Mouse (Mus musculus) neural tube, embryonic 12.5 days (tissue): ENCODE measurements at regions not wholly inside any gene's neighbourhood (a gene's known extent, or its start where the extent isn't known, plus 50 kb on each side); places are given as distances from the start of the nearest gene placed in this dataset.
A peak's percentile ranks its signal among the peaks of the same experiment; 100 is the strongest.

Experiments used
- ATAC-seq: fragments of 200-750 bp; cut with Nextera tagmentation; 2 replicates; pipeline ENCODE4 v1.8.0; 2017; ENCODE audit warnings: low read depth, mild to moderate bottlenecking, moderate TSS enrichment, moderate library complexity; ENCODE audit not compliant: low FRiP score
- H3K27ac ChIP-seq: fragments of 300-500 bp; sonication (generic); 2 replicates; pipeline ENCODE4 v1.5.1; 2016
- H3K27me3 ChIP-seq: fragments of 300-500 bp; sonication (generic); replicated peaks from 2 replicates; pipeline ENCODE4 v1.6.1; 2016; ENCODE audit warnings: mild to moderate bottlenecking
- H3K36me3 ChIP-seq: fragments of 300-500 bp; sonication (generic); 2 replicates; pipeline ENCODE4 v1.6.1; 2016; ENCODE audit warnings: mild to moderate bottlenecking
- H3K4me1 ChIP-seq: fragments of 300-500 bp; sonication (generic); 2 replicates; pipeline ENCODE4 v1.6.1; 2016
- H3K4me2 ChIP-seq: fragments of 300-500 bp; sonication (generic); replicated peaks from 2 replicates; pipeline ENCODE4 v1.6.1; 2016; ENCODE audit warnings: mild to moderate bottlenecking
- H3K4me3 ChIP-seq: fragments of 300-500 bp; sonication (generic); 2 replicates; pipeline ENCODE4 v1.5.1; 2016
- H3K9ac ChIP-seq: fragments of 300-500 bp; sonication (generic); 2 replicates; pipeline ENCODE4 v1.6.1; 2016; ENCODE audit warnings: mild to moderate bottlenecking
- H3K9me3 ChIP-seq: fragments of 300-500 bp; sonication (generic); 2 replicates; pipeline ENCODE4 v1.6.1; 2016; ENCODE audit warnings: mild to moderate bottlenecking
- WGBS: fragments of 180-500 bp; shearing (Covaris S2); methylation state at CpG from one replicate; pipeline ENCODE4 v1.1.7; 2016; 5-methylcytosine and 5-hydroxymethylcytosine counted together

GRCm38 (mm10) chr3:38178295-38178694 is 306.3 kb downstream of the Ankrd50 start:
- no peak for ATAC-seq
- Histone ChIP-seq H3K27ac (no peak overlapping the region), H3K9ac (no peak overlapping the region), H3K9me3 (no peaks in the 10 kb centered on the region), H3K4me1 (no peaks in the 10 kb centered on the region), H3K4me3 (no peak overlapping the region), H3K4me2 (no peak overlapping the region), H3K36me3 (no peaks in the 10 kb centered on the region), H3K27me3 (no peaks in the 10 kb centered on the region)

- H3K27ac ChIP-seq = no peak overlapping the region
- H3K9ac ChIP-seq = no peak overlapping the region
- H3K27me3 ChIP-seq = no peaks in the 10 kb centered on the region
- no peaks in the 10 kb centered on the region for H3K4me1 ChIP-seq
- WGBS = 90% methylated on average over 12 of the region's 12 CpGs
- no peaks in the 10 kb centered on the region for H3K9me3 ChIP-seq
- no peak for ATAC-seq
- no peak overlapping the region for H3K4me3 ChIP-seq
- no peaks in the 10 kb centered on the region for H3K36me3 ChIP-seq
- no peak overlapping the region for H3K4me2 ChIP-seq
Measured at GRCm38 (mm10) chr3:38175946-38176345, 308.7 kb downstream of the Ankrd50 start.

- Histone ChIP-seq H3K36me3 (no peaks in the 10 kb centered on the region), H3K4me3 (no peak overlapping the region), H3K4me2 (no peak overlapping the region), H3K9ac (no peak overlapping the region), H3K9me3 (no peaks in the 10 kb centered on the region), H3K27ac (no peak overlapping the region), H3K27me3 (no peaks in the 10 kb centered on the region), H3K4me1 (no peaks in the 10 kb centered on the region)
- no peak for ATAC-seq
- WGBS = 84% methylated on average over 8 of the region's 8 CpGs
Measured at GRCm38 (mm10) chr3:38174735-38175280, 309.8 kb downstream of the Ankrd50 start.

GRCm38 (mm10) chr3:38152408-38152807 is 332.2 kb downstream of the Ankrd50 start:
- Histone ChIP-seq H3K36me3 (no peaks in the 10 kb centered on the region), H3K9me3 (no peaks in the 10 kb centered on the region), H3K4me2 (no peak overlapping the region), H3K27ac (no peak overlapping the region), H3K4me3 (no peak overlapping the region), H3K4me1 (no peaks in the 10 kb centered on the region), H3K9ac (no peak overlapping the region), H3K27me3 (no peaks in the 10 kb centered on the region)
- no peak for ATAC-seq
- 96% methylated on average over 1 of the region's 1 CpGs for WGBS

- 88% methylated on average over 6 of the region's 6 CpGs for WGBS
- Histone ChIP-seq H3K9me3 (no peaks in the 10 kb centered on the region), H3K9ac (no peak overlapping the region), H3K27me3 (no peaks in the 10 kb centered on the region), H3K4me2 (no peak overlapping the region), H3K36me3 (no peaks in the 10 kb centered on the region), H3K4me3 (no peak overlapping the region), H3K27ac (no peak overlapping the region), H3K4me1 (no peaks in the 10 kb centered on the region)
- no peak for ATAC-seq
Measured at GRCm38 (mm10) chr3:38151821-38152220, 332.8 kb downstream of the Ankrd50 start.

- ATAC-seq = no peak
- H3K36me3 ChIP-seq = no peaks in the 10 kb centered on the region
- H3K27me3 ChIP-seq = no peaks in the 10 kb centered on the region
- 84% methylated on average over 2 of the region's 2 CpGs for WGBS
- H3K4me3 ChIP-seq = no peak overlapping the region
- H3K9ac ChIP-seq = no peak overlapping the region
- H3K9me3 ChIP-seq = no peaks in the 10 kb centered on the region
- H3K27ac ChIP-seq = no peak overlapping the region
- no peak overlapping the region for H3K4me2 ChIP-seq
- H3K4me1 ChIP-seq = peaks cover 8% of the 10 kb centered on the region
Measured at GRCm38 (mm10) chr3:38146663-38147062, 338.0 kb downstream of the Ankrd50 start.

GRCm38 (mm10) chr3:38145444-38145843 is 339.2 kb downstream of the Ankrd50 start:
- H3K4me1 ChIP-seq = peaks cover 8% of the 10 kb centered on the region
- ATAC-seq = no peak
- H3K27ac ChIP-seq = no peak overlapping the region
- no peak overlapping the region for H3K9ac ChIP-seq
- no peaks in the 10 kb centered on the region for H3K9me3 ChIP-seq
- 86% methylated on average over 2 of the region's 2 CpGs for WGBS
- no peak overlapping the region for H3K4me3 ChIP-seq
- H3K4me2 ChIP-seq = no peak overlapping the region
- H3K36me3 ChIP-seq = no peaks in the 10 kb centered on the region
- H3K27me3 ChIP-seq = no peaks in the 10 kb centered on the region

- Histone ChIP-seq H3K9me3 (no peaks in the 10 kb centered on the region), H3K9ac (no peak overlapping the region), H3K4me1 (peaks cover 8% of the 10 kb centered on the region), H3K27me3 (no peaks in the 10 kb centered on the region), H3K36me3 (no peaks in the 10 kb centered on the region), H3K4me2 (no peak overlapping the region), H3K4me3 (no peak overlapping the region), H3K27ac (no peak overlapping the region)
- ATAC-seq = no peak
Measured at GRCm38 (mm10) chr3:38144650-38145049, 340.0 kb downstream of the Ankrd50 start.

GRCm38 (mm10) chr3:38143147-38143883 is 341.3 kb downstream of the Ankrd50 start:
- Histone ChIP-seq H3K27ac (no peak overlapping the region), H3K36me3 (no peaks in the 10 kb centered on the region), H3K4me1 (peaks cover 8% of the 10 kb centered on the region), H3K27me3 (no peaks in the 10 kb centered on the region), H3K4me3 (no peak overlapping the region), H3K9ac (no peak overlapping the region), H3K9me3 (no peaks in the 10 kb centered on the region), H3K4me2 (no peak overlapping the region; the same call in 1 of the 2 replicates)
- peak; percentile 82 for ATAC-seq
- WGBS = 67% methylated on average over 11 of the region's 11 CpGs

- no peak for ATAC-seq
- 90% methylated on average over 4 of the region's 4 CpGs for WGBS
Measured at GRCm38 (mm10) chr3:38139387-38139786, 345.3 kb downstream of the Ankrd50 start.

GRCm38 (mm10) chr3:38138014-38138413 is 346.6 kb downstream of the Ankrd50 start:
- Histone ChIP-seq H3K27me3 (no peaks in the 10 kb centered on the region), H3K4me3 (no peak overlapping the region), H3K9ac (no peak overlapping the region), H3K36me3 (no peaks in the 10 kb centered on the region), H3K4me2 (no peak overlapping the region), H3K27ac (no peak overlapping the region), H3K4me1 (peaks cover 1% of the 10 kb centered on the region), H3K9me3 (no peaks in the 10 kb centered on the region)
- no peak for ATAC-seq
- WGBS = 68% methylated on average over 5 of the region's 5 CpGs

More at GRCm38 (mm10) chr3:38139387-38139786, 345.3 kb downstream of the Ankrd50 start:
- Histone ChIP-seq H3K27me3 (no peaks in the 10 kb centered on the region), H3K4me3 (no peak overlapping the region), H3K9ac (no peak overlapping the region), H3K4me2 (no peak overlapping the region), H3K4me1 (peaks cover 8% of the 10 kb centered on the region), H3K27ac (no peak overlapping the region), H3K36me3 (no peaks in the 10 kb centered on the region), H3K9me3 (no peaks in the 10 kb centered on the region)

- no peak overlapping the region for H3K4me2 ChIP-seq
- H3K4me3 ChIP-seq = no peak overlapping the region
- no peaks in the 10 kb centered on the region for H3K36me3 ChIP-seq
- 84% methylated on average over 10 of the region's 10 CpGs for WGBS
- H3K27ac ChIP-seq = no peak overlapping the region
- ATAC-seq = no peak
- H3K9ac ChIP-seq = no peak overlapping the region
- H3K27me3 ChIP-seq = no peaks in the 10 kb centered on the region
- no peaks in the 10 kb centered on the region for H3K9me3 ChIP-seq
- H3K4me1 ChIP-seq = no peaks in the 10 kb centered on the region
Measured at GRCm38 (mm10) chr3:38135808-38136214, 348.8 kb downstream of the Ankrd50 start.

- WGBS = 86% methylated on average over 4 of the region's 4 CpGs
- H3K27ac ChIP-seq = no peak overlapping the region
- H3K4me1 ChIP-seq = no peaks in the 10 kb centered on the region
- no peak for ATAC-seq
- H3K4me2 ChIP-seq = no peak overlapping the region
- H3K27me3 ChIP-seq = no peaks in the 10 kb centered on the region
- H3K9me3 ChIP-seq = no peaks in the 10 kb centered on the region
- H3K36me3 ChIP-seq = no peaks in the 10 kb centered on the region
- H3K4me3 ChIP-seq = no peak overlapping the region
- no peak overlapping the region for H3K9ac ChIP-seq
Measured at GRCm38 (mm10) chr3:38134425-38134824, 350.2 kb downstream of the Ankrd50 start.
